Mouse (Mus musculus) kidney, adult 2 months (tissue): ENCODE measurements at regions not wholly inside any gene's neighbourhood (a gene's known extent, or its start where the extent isn't known, plus 50 kb on each side); places are given as distances from the start of the nearest gene placed in this dataset.

Experiments used
- CTCF ChIP-seq: fragments of 200-500 bp; conservative IDR thresholded peaks from 2 replicates; pipeline ENCODE4 v1.5.1; 2011; ENCODE audit warnings: low read depth, mild to moderate bottlenecking, control low read depth, low read length, moderate library complexity, mixed read lengths; ENCODE audit not compliant: insufficient read depth, insufficient read length
- POLR2A ChIP-seq: fragments of 200-500 bp; IDR thresholded peaks from one replicate; pipeline ENCODE4 v1.6.1; 2011; ENCODE audit warnings: low read depth, low read length, control low read depth

GRCm38 (mm10) chr12:94229894-94230293 lies 1462.1 kb upstream of the Flrt2 start:
- TF ChIP-seq CTCF (no peak), POLR2A (no peak)
